ENCODE assay signal across 27 mouse cellular contexts in the genomic region with DNA sequence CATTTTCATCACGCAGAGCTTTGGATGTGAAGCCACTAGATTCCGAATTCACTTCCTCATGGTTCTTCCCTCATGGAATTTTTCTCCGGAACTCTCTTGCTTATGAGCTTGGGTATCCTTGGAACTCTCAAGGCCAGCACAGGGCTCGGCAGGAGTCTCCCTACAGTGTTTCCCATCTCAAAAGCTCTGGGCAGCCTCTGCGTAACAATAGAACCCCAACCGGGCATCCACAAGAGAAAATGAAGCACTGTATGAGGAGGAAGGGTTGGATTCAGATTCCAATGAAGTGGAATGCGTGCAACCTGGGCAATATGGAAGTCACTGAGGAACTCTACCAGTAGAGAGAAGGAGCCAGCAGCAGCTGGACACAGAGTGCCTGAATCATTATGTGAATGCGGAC. TPM values are rescaled to one million over a fixed set of nuclear protein-coding genes. Genes with fewer than 3 reads are reported as not detected.
DNase-seq lines count a peak whose midpoint lies in the region; ATAC-seq lines count a peak whose summit lies in the region.
"Had no signal": no experiment of that assay in that cellular context is flagged by ENCODE, and none has a peak within 500 bp of the region (broad histone marks: within the 10 kb centered on the region; RNA-seq: fewer than 3 reads in every experiment).

No protein-coding gene starts in this region.

- ATAC-seq in cerebellum, adult (ENCODE audit: insufficient number of reproducible peaks, low FRiP score, low TSS enrichment), result no peak
- no peak for ATAC-seq in kidney, embryonic 16.5 days (ENCODE audit: low FRiP score, low TSS enrichment)
- ATAC-seq: activated CD4-positive, CD25-positive, alpha-beta regulatory T cell, adult 4 months; CD4-positive, CD25-positive, alpha-beta regulatory T cell, adult 4 months; Patski had no signal

- H3K27ac ChIP-seq in kidney, embryonic 16.5 days (ENCODE audit: low read length), result no peak overlapping the region

- DNase-seq in ES-CJ7 (ENCODE audit: low read depth, low spot score) (peak; percentile 82), R1 (ENCODE audit: low read depth, low spot score) (peak; percentile 95), ZHBTc4 (ENCODE audit: low read depth, low spot score) (peak; percentile 72)
- DNase-seq in cerebellum, adult 11 months, result no peak
- DNase-seq: adrenal gland, adult 2 months; adrenal gland, adult 8-10 months; adrenal gland, postnatal 10 days; adrenal gland, postnatal 14 days; adrenal gland, postnatal 25 days; adrenal gland, postnatal 36 days; B cell, adult 2 months; cerebellum, adult 11-12 months; cerebellum, adult 18-20 months; cerebellum, adult 2 months; cerebellum, adult 8-10 months; cerebellum, adult 9-10 months; cerebellum, adult 9-11 months; cerebellum, postnatal 10 days had no signal

- H3K9me3 ChIP-seq in kidney, embryonic 16.5 days (ENCODE audit: low read length), result no peaks in the 10 kb centered on the region
- H3K9me3 ChIP-seq: G1E had no signal

- no peaks in the 10 kb centered on the region for H3K27me3 ChIP-seq in kidney, embryonic 16.5 days (ENCODE audit: insufficient read depth, low read length)
- H3K27me3 ChIP-seq: CH12.LX had no signal

- no peak overlapping the region for H3K9ac ChIP-seq in kidney, embryonic 16.5 days (replicated peaks; ENCODE audit: low read length)

- H3K36me3 ChIP-seq in kidney, embryonic 16.5 days (ENCODE audit: insufficient read depth, low read length), result no peaks in the 10 kb centered on the region
- H3K36me3 ChIP-seq: G1E had no signal

- H3K4me3 ChIP-seq in kidney, embryonic 16.5 days (ENCODE audit: low read length), result no peak overlapping the region

- WGBS in kidney, embryonic 16.5 days, result 82% methylated on average over 8 of the region's 8 CpGs

- no peak overlapping the region for H3K4me2 ChIP-seq in kidney, embryonic 16.5 days (replicated peaks; ENCODE audit: low read depth, low read length)

- no peaks in the 10 kb centered on the region for H3K4me1 ChIP-seq in kidney, embryonic 16.5 days (ENCODE audit: insufficient read depth, low read length)

RNA-seq across cellular contexts. Expression of a gene that starts 12.5 kb away (rescaled TPM):
- 67.6 and 80.7 TPM in 2 replicates for polyA plus RNA-seq in kidney, embryonic 16.5 days (2015; fragmentation: Nextera tagmentation; extraction: Ambion mirVana)

RNA-seq across cellular contexts. Expression of a gene that starts 36.6 kb away (rescaled TPM):
- polyA plus RNA-seq in kidney, embryonic 16.5 days (2015; fragmentation: Nextera tagmentation; extraction: Ambion mirVana), result not detected in 2 replicates
- polyA plus RNA-seq: activated CD4-positive, CD25-positive, alpha-beta regulatory T cell, adult 4 months; adrenal gland, adult 2 months; brain, embryonic 14.5 days; C2C12; CD4-positive, CD25-positive, alpha-beta regulatory T cell, adult 4 months; cerebellum, adult 2 months; G1E; Patski had no signal

RNA-seq across cellular contexts. Expression of a gene that starts 55.3 kb away (rescaled TPM):
- polyA plus RNA-seq in kidney, embryonic 16.5 days (2015; fragmentation: Nextera tagmentation; extraction: Ambion mirVana), result not detected in 2 replicates
- polyA plus RNA-seq: activated CD4-positive, CD25-positive, alpha-beta regulatory T cell, adult 4 months; adrenal gland, adult 2 months; brain, embryonic 14.5 days; C2C12; CD4-positive, CD25-positive, alpha-beta regulatory T cell, adult 4 months; cerebellum, adult 2 months; G1E; Patski had no signal
